Mouse (Mus musculus): ENCODE results near the gene Creg1. TPM values are rescaled to one million over a fixed set of nuclear protein-coding genes. Genes with fewer than 3 reads are reported as not detected.

The Creg1 gene
- polyA plus RNA-seq, 1 experiment from 2014 or later: 74.9 TPM

DNA sequence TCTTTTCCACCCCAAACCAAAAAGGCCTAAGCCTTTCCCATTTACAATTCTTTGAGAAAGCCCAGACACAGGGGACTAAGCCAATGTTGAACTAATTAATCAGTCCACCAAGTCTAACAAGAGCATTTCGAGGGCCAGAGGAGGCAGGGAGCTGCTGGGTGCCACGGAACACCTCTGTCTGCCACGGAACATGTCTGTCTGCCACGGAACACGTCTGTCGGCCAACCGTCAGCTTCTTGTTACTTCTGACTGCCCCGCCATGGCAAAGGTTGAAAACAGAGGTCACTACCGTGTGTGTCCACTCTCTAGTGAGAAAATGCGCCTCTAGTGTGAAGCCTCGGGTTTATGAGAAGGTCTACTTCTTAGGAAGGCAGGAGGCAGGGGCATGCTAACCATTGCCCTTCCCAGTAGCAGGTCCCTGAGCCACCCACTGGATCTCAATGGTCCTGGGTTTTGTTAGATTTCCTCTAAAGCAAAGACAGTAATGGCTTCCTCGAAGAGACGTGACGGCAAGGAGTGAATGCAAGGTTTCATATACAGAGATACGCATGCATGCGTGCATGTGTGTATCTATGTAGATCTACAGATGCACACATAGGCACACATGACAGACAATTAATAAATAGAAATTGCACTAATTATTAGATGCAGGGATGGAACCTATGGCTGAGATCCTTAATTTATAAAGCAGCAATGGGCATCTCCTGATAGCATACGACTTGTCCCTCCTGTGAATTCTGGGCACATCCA lies 27.1 kb downstream of the Creg1 start:
- Histone ChIP-seq H3K4me3 (no peak overlapping the region), H3K9ac (no peak overlapping the region), H3K27me3 (peaks cover 8% of the 10 kb centered on the region; the same call in 1 of the 2 replicates), H3K9me3 (no peaks in the 10 kb centered on the region), H3K4me2 (no peak overlapping the region), H3K27ac (no peak overlapping the region), H3K36me3 (no peaks in the 10 kb centered on the region), H3K4me1 (peaks cover 8% of the 10 kb centered on the region; the same call in 1 of the 2 replicates)
- WGBS: 90% methylated on average over 17 of the region's 17 CpGs
- ATAC-seq (ENCODE audit: borderline replicate concordance, extremely low read depth, low FRiP score, low TSS enrichment): no peak

- no peaks in the 10 kb centered on the region for H3K9me3 ChIP-seq
- no peak overlapping the region for H3K4me3 ChIP-seq
- H3K36me3 ChIP-seq: no peaks in the 10 kb centered on the region
- no peak overlapping the region for H3K27ac ChIP-seq
- no peak overlapping the region for H3K9ac ChIP-seq
- H3K4me1 ChIP-seq: peaks cover 1% of the 10 kb centered on the region; the same call in 1 of the 2 replicates
- no peak overlapping the region for H3K4me2 ChIP-seq
- H3K27me3 ChIP-seq: peaks cover 8% of the 10 kb centered on the region; the same call in 1 of the 2 replicates
- WGBS: 73% methylated on average over 9 of the region's 9 CpGs
- ATAC-seq (ENCODE audit: borderline replicate concordance, extremely low read depth, low FRiP score, low TSS enrichment): no peak
Measured at GRCm38 (mm10) chr1:165791411-165791810, 27.9 kb downstream of the Creg1 start.

GRCm38 (mm10) chr1:165801709-165802310 lies 38.3 kb downstream of the Creg1 start:
- Histone ChIP-seq H3K27ac (no peak overlapping the region), H3K9me3 (no peaks in the 10 kb centered on the region), H3K27me3 (no peaks in the 10 kb centered on the region), H3K4me3 (no peak overlapping the region), H3K4me1 (no peaks in the 10 kb centered on the region), H3K4me2 (no peak overlapping the region), H3K36me3 (no peaks in the 10 kb centered on the region), H3K9ac (no peak overlapping the region)
- ATAC-seq (ENCODE audit: borderline replicate concordance, extremely low read depth, low FRiP score, low TSS enrichment): no peak
- 71% methylated on average over 11 of the region's 11 CpGs for WGBS

GRCm38 (mm10) chr1:165803107-165803506 lies 39.6 kb downstream of the Creg1 start:
- no peak overlapping the region for H3K27ac ChIP-seq
- H3K36me3 ChIP-seq: no peaks in the 10 kb centered on the region
- H3K4me2 ChIP-seq: no peak overlapping the region
- 87% methylated on average over 5 of the region's 5 CpGs for WGBS
- H3K4me1 ChIP-seq: no peaks in the 10 kb centered on the region
- no peak overlapping the region for H3K4me3 ChIP-seq
- H3K9me3 ChIP-seq: no peaks in the 10 kb centered on the region
- no peak overlapping the region for H3K9ac ChIP-seq
- H3K27me3 ChIP-seq: no peaks in the 10 kb centered on the region
- no peak for ATAC-seq (ENCODE audit: borderline replicate concordance, extremely low read depth, low FRiP score, low TSS enrichment)

GRCm38 (mm10) chr1:165804133-165804532 lies 40.6 kb downstream of the Creg1 start:
- Histone ChIP-seq H3K27me3 (no peaks in the 10 kb centered on the region), H3K9me3 (no peaks in the 10 kb centered on the region), H3K4me1 (no peaks in the 10 kb centered on the region), H3K36me3 (no peaks in the 10 kb centered on the region), H3K27ac (no peak overlapping the region), H3K9ac (no peak overlapping the region), H3K4me2 (no peak overlapping the region), H3K4me3 (no peak overlapping the region)
- ATAC-seq (ENCODE audit: borderline replicate concordance, extremely low read depth, low FRiP score, low TSS enrichment): no peak
- 85% methylated on average over 4 of the region's 4 CpGs for WGBS

- Histone ChIP-seq H3K27me3 (0 out of 2 replicates have a peak, but pooled peaks cover 4% of the 10 kb centered on the region), H3K4me1 (peaks cover 11% of the 10 kb centered on the region; the same call in 1 of the 2 replicates), H3K27ac (no peak overlapping the region), H3K36me3 (no peaks in the 10 kb centered on the region), H3K4me2 (no peak overlapping the region), H3K9ac (no peak overlapping the region), H3K4me3 (no peak overlapping the region), H3K9me3 (no peaks in the 10 kb centered on the region)
- WGBS: 65% methylated on average over 2 of the region's 2 CpGs
- ATAC-seq (ENCODE audit: borderline replicate concordance, extremely low read depth, low FRiP score, low TSS enrichment): no peak
Measured at GRCm38 (mm10) chr1:165810633-165811032, 47.1 kb downstream of the Creg1 start.

- 53% methylated on average over 5 of the region's 5 CpGs for WGBS
- H3K4me3 ChIP-seq: no peak overlapping the region
Measured at GRCm38 (mm10) chr1:165811170-165811569, 47.6 kb downstream of the Creg1 start.

GRCm38 (mm10) chr1:165812775-165813174 lies 49.2 kb downstream of the Creg1 start:
- peaks cover 11% of the 10 kb centered on the region; the same call in 1 of the 2 replicates for H3K4me1 ChIP-seq
- no peaks in the 10 kb centered on the region for H3K36me3 ChIP-seq
- no peak overlapping the region for H3K4me3 ChIP-seq
- no peak for ATAC-seq (ENCODE audit: borderline replicate concordance, extremely low read depth, low FRiP score, low TSS enrichment)
- H3K27me3 ChIP-seq: 0 out of 2 replicates have a peak, but pooled peaks cover 4% of the 10 kb centered on the region
- H3K4me2 ChIP-seq: no peak overlapping the region
- WGBS: 78% methylated on average over 3 of the region's 3 CpGs
- no peak overlapping the region for H3K9ac ChIP-seq
- no peaks in the 10 kb centered on the region for H3K9me3 ChIP-seq
- H3K27ac ChIP-seq: no peak overlapping the region

More at GRCm38 (mm10) chr1:165811170-165811569, 47.6 kb downstream of the Creg1 start:
- no peaks in the 10 kb centered on the region for H3K9me3 ChIP-seq
- H3K27ac ChIP-seq: no peak overlapping the region
- H3K36me3 ChIP-seq: no peaks in the 10 kb centered on the region
- H3K9ac ChIP-seq: no peak overlapping the region
- no peak for ATAC-seq (ENCODE audit: borderline replicate concordance, extremely low read depth, low FRiP score, low TSS enrichment)
- no peak overlapping the region for H3K4me2 ChIP-seq
- 0 out of 2 replicates have a peak, but pooled peaks cover 4% of the 10 kb centered on the region for H3K27me3 ChIP-seq
- peaks cover 11% of the 10 kb centered on the region; the same call in 1 of the 2 replicates for H3K4me1 ChIP-seq

DNA sequence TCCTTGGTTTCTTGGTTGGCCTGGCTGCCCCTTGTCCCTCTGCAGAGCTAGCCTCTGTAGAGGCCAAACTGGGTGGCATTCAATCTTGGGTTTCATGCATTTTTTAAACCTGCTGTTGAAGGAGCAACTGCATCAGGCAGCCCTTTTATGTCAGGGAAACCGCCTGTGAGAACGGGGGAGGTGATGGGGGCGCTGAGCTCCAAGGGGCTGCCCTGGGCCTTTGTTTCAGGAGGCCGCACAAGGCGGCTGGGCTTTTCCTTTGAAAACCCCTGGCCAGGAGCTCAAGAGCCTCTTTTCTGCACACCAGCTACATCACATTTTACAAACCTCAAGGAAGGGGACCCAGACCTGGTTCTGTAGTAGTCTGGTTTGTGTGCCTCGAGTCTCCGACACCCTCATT lies 50.6 kb downstream of the Creg1 start:
- peaks cover 11% of the 10 kb centered on the region; the same call in 1 of the 2 replicates for H3K4me1 ChIP-seq
- no peaks in the 10 kb centered on the region for H3K36me3 ChIP-seq
- 0 out of 2 replicates have a peak, but pooled peaks cover 4% of the 10 kb centered on the region for H3K27me3 ChIP-seq
- WGBS: 37% methylated on average over 7 of the region's 7 CpGs
- no peak overlapping the region for H3K27ac ChIP-seq
- ATAC-seq (ENCODE audit: borderline replicate concordance, extremely low read depth, low FRiP score, low TSS enrichment): no peak
- no peak overlapping the region for H3K4me3 ChIP-seq
- H3K9me3 ChIP-seq: no peaks in the 10 kb centered on the region
- H3K9ac ChIP-seq: no peak overlapping the region
- H3K4me2 ChIP-seq: peak overlapping the region; percentile 5; the same call in 1 of the 2 replicates

DNA sequence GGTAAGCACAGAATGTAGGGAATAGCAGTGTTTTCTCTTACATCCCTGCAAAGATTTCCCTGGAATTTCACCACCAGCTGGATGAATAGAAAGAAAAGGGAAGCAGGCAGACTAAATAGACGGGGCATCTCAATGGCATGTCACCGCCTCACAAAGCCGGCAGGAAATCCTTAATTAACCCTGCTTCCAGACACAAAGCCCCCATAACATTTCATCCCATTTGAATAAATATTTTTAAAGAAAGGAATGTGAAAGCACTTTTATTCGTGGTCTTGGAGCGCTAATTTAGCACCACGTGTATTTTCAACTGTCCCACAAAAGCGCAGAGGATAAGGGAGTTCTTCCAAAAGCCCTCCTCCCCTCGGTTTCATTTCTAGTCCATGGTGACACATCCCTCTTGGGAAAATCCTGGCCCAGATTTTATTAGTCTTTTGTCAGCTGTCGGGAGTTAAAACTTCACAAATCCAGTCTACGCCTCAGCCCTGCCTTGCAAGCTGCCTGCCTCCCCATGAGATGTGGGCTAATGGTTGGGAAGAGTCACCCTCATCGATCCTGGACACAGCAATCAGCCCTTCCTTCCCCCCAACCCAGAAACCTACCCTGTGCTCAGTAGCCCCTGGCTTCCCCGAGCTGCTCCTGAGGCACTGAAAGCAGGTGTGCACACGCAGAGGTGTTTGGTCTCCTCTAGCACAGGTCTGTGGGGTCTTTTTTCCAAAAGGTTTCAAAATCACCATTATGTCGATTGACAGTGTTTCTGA lies 51.2 kb downstream of the Creg1 start:
- Histone ChIP-seq H3K27ac (no peak overlapping the region), H3K36me3 (no peaks in the 10 kb centered on the region), H3K9me3 (no peaks in the 10 kb centered on the region), H3K4me1 (peaks cover 11% of the 10 kb centered on the region; the same call in 1 of the 2 replicates), H3K9ac (no peak overlapping the region), H3K4me3 (no peak overlapping the region), H3K4me2 (peak overlapping the region; percentile 5; the same call in 1 of the 2 replicates), H3K27me3 (0 out of 2 replicates have a peak, but pooled peaks cover 4% of the 10 kb centered on the region)
- WGBS: 42% methylated on average over 14 of the region's 14 CpGs
- ATAC-seq (ENCODE audit: borderline replicate concordance, extremely low read depth, low FRiP score, low TSS enrichment): no peak

- Histone ChIP-seq H3K9me3 (no peaks in the 10 kb centered on the region), H3K36me3 (no peaks in the 10 kb centered on the region), H3K9ac (no peak overlapping the region), H3K4me1 (peaks cover 11% of the 10 kb centered on the region; the same call in 1 of the 2 replicates), H3K27ac (no peak overlapping the region), H3K4me2 (no peak overlapping the region), H3K4me3 (no peak overlapping the region), H3K27me3 (0 out of 2 replicates have a peak, but pooled peaks cover 4% of the 10 kb centered on the region)
- WGBS: 76% methylated on average over 9 of the region's 9 CpGs
- ATAC-seq (ENCODE audit: borderline replicate concordance, extremely low read depth, low FRiP score, low TSS enrichment): no peak
Measured at GRCm38 (mm10) chr1:165816391-165816790, 52.8 kb downstream of the Creg1 start.
